Mouse (Mus musculus) central nervous system, embryonic 11.5 days (tissue): ENCODE results near the gene Fgf16. TPM values are rescaled to one million over a fixed set of nuclear protein-coding genes. Genes with fewer than 3 reads are reported as not detected.

ENCODE experiments used
- polyA plus RNA-seq: library from polyadenylated mRNA; depleted of rRNA; stranded (reverse); fragments of >200 nt; gene quantifications from 2 replicates; pipeline ENCODE4 v1.2.3, GENCODE M21; 2012; rRNA removed

Fgf16 gene
- polyA plus RNA-seq = 0.07 TPM in 1 of 2 replicates, not detected in the other

DNA sequence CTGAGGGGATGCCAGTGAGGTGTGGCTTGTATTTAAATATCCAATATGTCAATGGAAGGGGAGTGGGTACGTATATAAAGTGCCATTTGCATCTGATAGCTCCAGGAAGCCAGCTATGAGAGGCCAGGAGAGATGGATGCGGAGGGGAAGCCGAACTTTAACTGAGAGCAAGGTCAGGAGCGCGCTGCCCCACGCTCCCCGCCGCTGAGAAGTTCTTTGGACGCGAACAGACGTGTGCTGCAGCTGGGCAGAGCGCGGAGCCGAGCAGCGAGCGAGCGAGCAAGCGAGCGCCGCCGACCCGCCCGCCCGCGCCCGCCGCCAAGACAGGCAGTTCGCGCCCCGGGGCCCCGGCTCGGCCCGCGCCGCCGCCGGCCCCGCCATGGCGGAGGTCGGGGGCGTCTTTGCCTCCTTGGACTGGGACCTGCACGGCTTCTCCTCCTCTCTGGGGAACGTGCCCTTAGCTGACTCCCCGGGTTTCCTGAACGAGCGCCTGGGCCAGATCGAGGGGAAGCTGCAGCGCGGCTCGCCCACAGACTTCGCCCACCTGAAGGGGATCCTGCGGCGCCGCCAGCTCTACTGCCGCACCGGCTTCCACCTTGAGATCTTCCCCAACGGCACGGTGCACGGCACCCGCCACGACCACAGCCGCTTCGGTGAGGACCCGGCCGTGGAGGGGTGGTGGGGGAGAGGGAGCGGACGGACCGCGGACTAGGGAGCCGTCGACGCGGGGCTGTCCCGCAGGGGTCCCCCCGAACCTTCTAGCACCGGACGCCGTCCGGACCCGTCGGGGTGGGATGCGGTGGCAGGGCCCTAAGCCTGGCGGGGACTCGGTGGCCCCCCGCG lies at the start of gene Fgf16:
Fgf16 (plus strand) TSS at position 118 of the 843 bp plus-strand sequence.

Other genes with a start within 250 kb of the Fgf16 start
- gene Atrx, start 165.1 kb downstream of the Fgf16 start, polyA plus RNA-seq = 100 and 115 TPM in 2 replicates
- gene Magt1, start 247.6 kb downstream of the Fgf16 start, polyA plus RNA-seq = 22.1 and 27.6 TPM in 2 replicates